Mouse (Mus musculus) lung, embryonic 16.5 days (tissue): ENCODE results near the gene Nkain4. TPM values are rescaled to one million over a fixed set of nuclear protein-coding genes. Genes with fewer than 3 reads are reported as not detected.

Experiments
- ATAC-seq: fragments of 200-750 bp; cut with Nextera tagmentation; 2 replicates; pipeline ENCODE4 v1.8.0; 2017; ENCODE audit warnings: low read depth, mild to moderate bottlenecking, moderate library complexity
- H3K27ac ChIP-seq: fragments of 300-500 bp; sonication (generic); 2 replicates; pipeline ENCODE4 v1.5.1; 2014; ENCODE audit warnings: mild to moderate bottlenecking, control low read depth, low read length
- H3K27me3 ChIP-seq: fragments of 300-500 bp; sonication (generic); 2 replicates; pipeline ENCODE4 v1.6.1; 2014; ENCODE audit warnings: low read depth, low read length, mixed read lengths; ENCODE audit not compliant: control insufficient read depth, insufficient read depth
- H3K36me3 ChIP-seq: fragments of 300-500 bp; sonication (generic); 2 replicates; pipeline ENCODE4 v1.6.1; 2014; ENCODE audit warnings: low read length; ENCODE audit not compliant: control insufficient read depth, insufficient read depth
- H3K4me1 ChIP-seq: fragments of 300-500 bp; sonication (generic); replicated peaks from 2 replicates; pipeline ENCODE4 v1.6.1; 2014; ENCODE audit warnings: low read length, mixed read lengths; ENCODE audit not compliant: control insufficient read depth, insufficient read depth
- H3K4me2 ChIP-seq: fragments of 300-500 bp; sonication (generic); 2 replicates; pipeline ENCODE4 v1.6.1; 2014; ENCODE audit warnings: low read depth, low read length, control low read depth
- H3K4me3 ChIP-seq: fragments of 300-500 bp; sonication (generic); 2 replicates; pipeline ENCODE4 v1.5.1; 2014; ENCODE audit warnings: mild to moderate bottlenecking, low read length, control low read depth
- H3K9ac ChIP-seq: fragments of 300-500 bp; sonication (generic); 2 replicates; pipeline ENCODE4 v1.6.1; 2014; ENCODE audit warnings: low read length, control low read depth
- H3K9me3 ChIP-seq: fragments of 300-500 bp; sonication (generic); 2 replicates; pipeline ENCODE4 v1.6.1; 2016; ENCODE audit warnings: low read length; ENCODE audit not compliant: control insufficient read depth
- WGBS: fragments of 180-500 bp; shearing (Covaris S2); extraction: QIAGEN DNeasy Blood & Tissue Kit; methylation state at CpG from one replicate; pipeline ENCODE4 v1.1.7; 2014; 5-methylcytosine and 5-hydroxymethylcytosine counted together
- polyA plus RNA-seq: library from polyadenylated mRNA; unstranded; fragments of >200 nt; fragmentation: Nextera tagmentation; extraction: Ambion mirVana; gene quantifications from 2 replicates; pipeline ENCODE4 v1.2.1, GENCODE M21; 2015

Gene Nkain4
- polyA plus RNA-seq, 1 experiment from 2014 or later = 98.4 TPM

GRCm38 (mm10) chr2:180920810-180921400, 33.6 kb downstream of the Nkain4 start, which contains the start of gene Ythdf1:
Gene Ythdf1, minus strand, starts transcription at chr2:180920949.
- Histone ChIP-seq H3K4me1 (peaks cover 12% of the 10 kb centered on the region), H3K36me3 (peaks cover 9% of the 10 kb centered on the region; the same call in 1 of the 2 replicates), H3K9me3 (no peaks in the 10 kb centered on the region), H3K4me2 (peak within 1 kb of the TSS; percentile 91), H3K4me3 (peak within 1 kb of the TSS; percentile 100), H3K27me3 (no peaks in the 10 kb centered on the region), H3K9ac (peak within 1 kb of the TSS; percentile 100), H3K27ac (peak within 1 kb of the TSS; percentile 72)
- under 1% methylated on average over 35 of the region's 56 CpGs for WGBS
- peak; percentile 97 for ATAC-seq

- ATAC-seq = peak; percentile 54
- H3K4me3 ChIP-seq = peak overlapping the region; percentile 100
- under 1% methylated on average over 57 of the region's 61 CpGs for WGBS
Measured at GRCm38 (mm10) chr2:180919913-180920809, 34.3 kb downstream of the Nkain4 start.

DNA sequence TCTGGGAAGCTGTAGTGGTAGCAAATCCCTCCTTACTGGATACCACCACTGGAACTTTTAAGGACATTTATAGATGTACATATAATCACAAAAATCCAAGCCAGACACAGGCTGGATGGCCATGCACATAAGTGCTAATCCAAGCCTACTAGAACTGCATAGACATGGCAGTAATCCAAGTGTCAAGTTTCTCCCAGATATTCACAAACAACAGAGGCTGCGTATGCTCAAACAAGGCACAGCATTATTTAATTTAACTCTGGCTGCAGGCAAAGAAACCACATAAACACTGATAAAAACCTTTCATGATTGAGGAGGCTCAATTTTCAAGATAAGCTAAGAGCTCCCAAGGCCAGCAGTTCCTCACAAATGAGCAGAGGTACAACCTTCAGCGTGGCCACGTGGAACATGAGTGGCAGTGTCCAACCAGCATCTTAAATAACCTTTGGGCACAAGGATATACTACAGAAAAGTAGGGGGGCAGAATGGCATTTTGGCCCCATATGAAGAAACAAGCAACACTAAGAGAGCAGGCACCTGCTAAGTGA, 38.5 kb downstream of the Nkain4 start:
- Histone ChIP-seq H3K27me3 (no peaks in the 10 kb centered on the region), H3K4me2 (no peak overlapping the region), H3K4me1 (peaks cover 15% of the 10 kb centered on the region), H3K9me3 (no peaks in the 10 kb centered on the region), H3K9ac (no peak overlapping the region), H3K36me3 (peaks cover 30% of the 10 kb centered on the region), H3K4me3 (no peak overlapping the region), H3K27ac (no peak overlapping the region)
- no peak for ATAC-seq
- 49% methylated on average over 3 of the region's 3 CpGs for WGBS

More at GRCm38 (mm10) chr2:180919913-180920809, 34.3 kb downstream of the Nkain4 start:
- Histone ChIP-seq H3K9me3 (no peaks in the 10 kb centered on the region), H3K27ac (peak overlapping the region; percentile 72), H3K36me3 (peaks cover 15% of the 10 kb centered on the region), H3K4me2 (peak overlapping the region; percentile 91), H3K9ac (peak overlapping the region; percentile 100), H3K4me1 (peaks cover 15% of the 10 kb centered on the region), H3K27me3 (no peaks in the 10 kb centered on the region)

- Histone ChIP-seq H3K4me1 (peaks cover 3% of the 10 kb centered on the region; the same call in 1 of the 2 replicates), H3K9ac (no peak overlapping the region), H3K9me3 (no peaks in the 10 kb centered on the region), H3K36me3 (peaks cover 39% of the 10 kb centered on the region), H3K4me3 (no peak overlapping the region), H3K27me3 (no peaks in the 10 kb centered on the region), H3K4me2 (no peak overlapping the region), H3K27ac (no peak overlapping the region)
- WGBS = 84% methylated on average over 12 of the region's 12 CpGs
- no peak for ATAC-seq
Measured at GRCm38 (mm10) chr2:180910928-180911327, 43.6 kb downstream of the Nkain4 start.

DNA sequence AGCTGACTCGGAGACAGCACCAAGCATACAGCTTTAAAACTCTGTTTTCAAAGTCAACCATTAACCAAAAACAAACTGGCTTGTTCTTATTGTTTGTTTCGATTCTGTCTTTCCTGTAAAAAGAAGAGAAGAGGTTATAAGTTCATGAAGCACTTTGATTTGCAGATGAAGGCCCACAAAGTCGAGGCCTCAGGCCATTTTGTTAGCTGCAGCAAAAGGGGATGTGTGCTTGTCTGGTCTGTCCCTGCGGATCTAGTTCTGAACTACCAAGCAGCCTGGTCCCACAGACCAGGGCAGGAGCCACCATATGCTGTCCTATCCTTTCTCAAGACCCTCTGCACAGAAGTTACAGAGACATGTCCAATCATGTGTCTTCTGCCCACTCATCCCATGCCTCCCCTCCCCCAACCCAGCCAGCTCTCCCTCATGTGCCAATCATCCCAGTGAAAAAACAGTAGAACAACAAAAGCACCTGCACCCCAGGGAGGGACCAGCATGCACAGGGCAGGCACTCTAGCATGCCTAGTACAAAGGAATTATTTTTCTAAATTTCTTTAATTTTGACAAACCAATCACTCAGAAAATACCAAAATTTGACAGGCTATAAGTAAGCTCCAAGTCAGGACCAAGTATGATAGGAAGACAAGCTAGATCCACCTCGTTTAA, 48.8 kb downstream of the Nkain4 start:
- H3K9ac ChIP-seq = no peak overlapping the region
- H3K4me2 ChIP-seq = no peak overlapping the region
- ATAC-seq = no peak
- no peaks in the 10 kb centered on the region for H3K9me3 ChIP-seq
- H3K36me3 ChIP-seq = peaks cover 18% of the 10 kb centered on the region
- no peaks in the 10 kb centered on the region for H3K27me3 ChIP-seq
- H3K4me1 ChIP-seq = no peaks in the 10 kb centered on the region
- H3K4me3 ChIP-seq = no peak overlapping the region
- 68% methylated on average over 5 of the region's 5 CpGs for WGBS
- H3K27ac ChIP-seq = no peak overlapping the region

DNA sequence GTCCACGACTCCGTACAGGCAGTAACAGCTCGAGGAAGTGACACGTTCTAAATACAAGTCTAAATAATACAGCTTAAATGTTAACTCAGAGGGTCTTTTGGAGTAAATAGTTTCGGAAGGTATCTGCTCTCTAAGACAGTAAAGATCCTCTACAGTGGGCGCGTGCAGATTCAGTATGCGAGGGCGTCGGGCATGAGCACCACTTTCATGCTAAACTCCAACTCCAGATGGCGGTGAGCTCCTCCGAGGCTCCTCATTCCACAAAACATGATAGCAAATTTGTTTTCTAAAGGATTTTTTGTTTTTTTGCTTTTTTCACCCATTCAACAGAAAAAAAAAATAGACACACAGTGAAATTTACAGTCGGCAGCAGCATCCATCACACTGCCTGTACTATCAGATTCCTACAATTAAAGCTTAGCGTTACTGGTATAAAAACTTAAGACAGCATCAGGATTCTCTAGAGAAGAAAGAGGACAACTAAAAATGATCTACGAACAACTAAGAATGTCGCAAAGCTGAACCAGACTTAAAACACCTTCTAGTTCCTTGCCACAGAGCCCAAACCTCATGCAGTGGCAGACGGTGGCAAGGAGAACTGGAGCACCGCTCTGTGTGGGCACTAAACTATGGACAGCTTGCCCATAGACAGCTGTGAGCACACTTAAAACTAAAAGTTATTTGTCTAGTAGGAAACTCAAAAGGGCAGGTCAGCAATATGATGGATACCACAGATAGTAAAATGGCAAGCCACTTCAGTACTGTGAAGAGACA, 49.9 kb downstream of the Nkain4 start:
- no peaks in the 10 kb centered on the region for H3K4me1 ChIP-seq
- no peak for ATAC-seq
- no peaks in the 10 kb centered on the region for H3K9me3 ChIP-seq
- no peak overlapping the region for H3K9ac ChIP-seq
- 91% methylated on average over 18 of the region's 18 CpGs for WGBS
- H3K27ac ChIP-seq = no peak overlapping the region
- no peaks in the 10 kb centered on the region for H3K27me3 ChIP-seq
- H3K4me2 ChIP-seq = no peak overlapping the region
- H3K4me3 ChIP-seq = no peak overlapping the region
- peaks cover 10% of the 10 kb centered on the region; the same call in 1 of the 2 replicates for H3K36me3 ChIP-seq

DNA sequence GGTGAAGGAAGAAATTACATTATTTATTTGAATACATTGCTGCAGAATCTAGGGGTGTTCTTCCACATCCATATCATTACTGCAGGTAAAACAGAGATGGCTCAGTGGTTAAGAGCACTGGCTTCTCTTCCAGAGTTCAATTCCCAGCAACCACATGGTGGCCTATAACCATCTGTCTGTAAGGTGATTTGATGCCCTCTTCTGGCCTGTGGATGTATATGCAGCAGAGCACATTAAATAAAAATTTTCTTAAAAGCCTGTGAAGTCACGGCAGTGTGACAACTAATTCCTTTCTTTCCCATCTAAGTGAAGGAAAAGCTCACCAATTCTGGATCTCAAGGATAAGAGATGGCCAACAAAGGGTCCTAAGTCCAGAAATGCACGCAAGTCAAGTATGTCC, 52.4 kb downstream of the Nkain4 start:
- Histone ChIP-seq H3K4me1 (no peaks in the 10 kb centered on the region), H3K9ac (no peak overlapping the region), H3K4me3 (no peak overlapping the region), H3K27ac (no peak overlapping the region), H3K9me3 (no peaks in the 10 kb centered on the region), H3K27me3 (no peaks in the 10 kb centered on the region; the same call in 1 of the 2 replicates), H3K36me3 (peaks cover 5% of the 10 kb centered on the region; the same call in 1 of the 2 replicates), H3K4me2 (no peak overlapping the region)
- 41% methylated on average over 2 of the region's 2 CpGs for WGBS
- no peak; the same call in 1 of the 2 replicates for ATAC-seq

GRCm38 (mm10) chr2:180897857-180898256, 56.6 kb downstream of the Nkain4 start:
- Histone ChIP-seq H3K4me3 (no peak overlapping the region), H3K4me2 (no peak overlapping the region), H3K9me3 (no peaks in the 10 kb centered on the region), H3K27me3 (peaks cover 38% of the 10 kb centered on the region), H3K36me3 (no peaks in the 10 kb centered on the region), H3K27ac (no peak overlapping the region), H3K9ac (no peak overlapping the region), H3K4me1 (peaks cover 13% of the 10 kb centered on the region)
- 85% methylated on average over 6 of the region's 6 CpGs for WGBS
- ATAC-seq = no peak
